Mouse (Mus musculus) kidney, postnatal 36 days (tissue): ENCODE measurements at regions not wholly inside any gene's neighbourhood (a gene's known extent, or its start where the extent isn't known, plus 50 kb on each side); places are given as distances from the start of the nearest gene placed in this dataset.

Experiments
- DNase-seq, 2 experiments: peaks; one replicate each; pipeline ENCODE4 v3.0.0; 2021 to 2022; ENCODE audit warnings: mixed read lengths in 2 of 2

- no peak for DNase-seq
These were observed 70.8 kb downstream of the Mat2b start for GRCm38 (mm10) chr11:40624126-40624778.

GRCm38 (mm10) chr11:40620036-40620435 is 75.0 kb downstream of the Mat2b start:
- no peak for DNase-seq

GRCm38 (mm10) chr11:40603008-40603407 is 92.0 kb downstream of the Mat2b start:
- no peak for DNase-seq

- peak; percentile 18 to 25 for DNase-seq
These were observed 93.5 kb downstream of the Mat2b start for GRCm38 (mm10) chr11:40601572-40601909.

GRCm38 (mm10) chr11:40600773-40601571 is 94.0 kb downstream of the Mat2b start:
- DNase-seq: no peak

- DNase-seq: peak in 1 of 2 experiments; percentile 36
These were observed 94.8 kb downstream of the Mat2b start for GRCm38 (mm10) chr11:40599956-40600772.

- DNase-seq: no peak
These were observed 98.7 kb downstream of the Mat2b start for GRCm38 (mm10) chr11:40596347-40596746.

- no peak for DNase-seq
These were observed 102.9 kb downstream of the Mat2b start for GRCm38 (mm10) chr11:40592056-40592455.

GRCm38 (mm10) chr11:40573758-40574139 is 121.3 kb downstream of the Mat2b start:
- DNase-seq: no peak

- DNase-seq: no peak
These were observed 121.8 kb downstream of the Mat2b start for GRCm38 (mm10) chr11:40572953-40573757.

GRCm38 (mm10) chr11:40562866-40563265 is 132.1 kb downstream of the Mat2b start:
- DNase-seq: no peak

GRCm38 (mm10) chr11:40561983-40562382 is 133.0 kb downstream of the Mat2b start:
- DNase-seq: no peak

- no peak for DNase-seq
These were observed 133.6 kb downstream of the Mat2b start for GRCm38 (mm10) chr11:40561400-40561799.

GRCm38 (mm10) chr11:40558486-40558885 is 136.5 kb downstream of the Mat2b start:
- DNase-seq: no peak

GRCm38 (mm10) chr11:40554867-40555794 is 139.9 kb downstream of the Mat2b start:
- DNase-seq: no peak

GRCm38 (mm10) chr11:40552054-40552453 is 142.9 kb downstream of the Mat2b start:
- DNase-seq: no peak

- DNase-seq: no peak
These were observed 148.4 kb downstream of the Mat2b start for GRCm38 (mm10) chr11:40546596-40546995.

- DNase-seq: no peak
These were observed 149.5 kb downstream of the Mat2b start for GRCm38 (mm10) chr11:40545537-40545936.

GRCm38 (mm10) chr11:40540229-40540628 is 154.8 kb downstream of the Mat2b start:
- no peak for DNase-seq

- no peak for DNase-seq
These were observed 155.2 kb downstream of the Mat2b start for GRCm38 (mm10) chr11:40539776-40540175.

- DNase-seq: peak in 1 of 2 experiments; percentile 12
These were observed 158.7 kb downstream of the Mat2b start for GRCm38 (mm10) chr11:40536236-40536765.
